10 mouse cellular contexts compared by ENCODE assay signal in genomic region chr13:59726139-59726867, GRCm38 (mm10). TPM values are rescaled to one million over a fixed set of nuclear protein-coding genes. Genes with fewer than 3 reads are reported as not detected.
DNase-seq lines count a peak whose midpoint lies in the region; ATAC-seq lines count a peak whose summit lies in the region.
"Had no signal": no experiment of that assay in that cellular context is flagged by ENCODE, and none has a peak within 500 bp of the region (broad histone marks: within the 10 kb centered on the region; RNA-seq: fewer than 3 reads in every experiment).

No protein-coding gene starts in this region.

- H3K9ac ChIP-seq in lung, embryonic 15.5 days, result no peak overlapping the region
- peak overlapping the region; percentile 16; the same call in 1 of the 2 replicates for H3K9ac ChIP-seq in forebrain, embryonic 15.5 days (replicated peaks)
- no peak overlapping the region for H3K9ac ChIP-seq in liver, embryonic 12.5 days
- H3K9ac ChIP-seq in stomach, embryonic 15.5 days, result no peak overlapping the region

- H3K4me3 ChIP-seq in lung, embryonic 15.5 days, result no peak overlapping the region; the same call in 1 of the 2 replicates
- H3K4me3 ChIP-seq in forebrain, embryonic 15.5 days, result 0 out of 2 replicates have a peak overlapping the region, but pooled peaks have one; percentile 2
- H3K4me3 ChIP-seq in liver, embryonic 12.5 days, result no peak overlapping the region
- no peak overlapping the region for H3K4me3 ChIP-seq in stomach, embryonic 15.5 days (replicated peaks)

- peaks cover 4% of the 10 kb centered on the region; the same call in 1 of the 2 replicates for H3K27me3 ChIP-seq in lung, embryonic 15.5 days
- no peaks in the 10 kb centered on the region for H3K27me3 ChIP-seq in forebrain, embryonic 15.5 days
- H3K27me3 ChIP-seq in liver, embryonic 12.5 days (replicated peaks), result peaks cover 53% of the 10 kb centered on the region
- H3K27me3 ChIP-seq in stomach, embryonic 15.5 days (replicated peaks), result no peaks in the 10 kb centered on the region; the same call in 1 of the 2 replicates

- peak overlapping the region; percentile 46 for H3K4me2 ChIP-seq in lung, embryonic 15.5 days
- peak overlapping the region; percentile 36 for H3K4me2 ChIP-seq in forebrain, embryonic 15.5 days (replicated peaks)
- peak overlapping the region; percentile 14 for H3K4me2 ChIP-seq in liver, embryonic 12.5 days
- peak overlapping the region; percentile 33 for H3K4me2 ChIP-seq in stomach, embryonic 15.5 days

- no peak overlapping the region for H3K27ac ChIP-seq in lung, embryonic 15.5 days
- H3K27ac ChIP-seq in forebrain, embryonic 15.5 days (replicated peaks), result no peak overlapping the region
- no peak overlapping the region for H3K27ac ChIP-seq in liver, embryonic 12.5 days
- H3K27ac ChIP-seq in stomach, embryonic 15.5 days, result no peak overlapping the region

- no peak for ATAC-seq in lung, embryonic 15.5 days (ENCODE audit: borderline replicate concordance, extremely low read depth, low FRiP score, low TSS enrichment)
- ATAC-seq in forebrain, embryonic 15.5 days (replicated peaks), result no peak
- ATAC-seq in liver, embryonic 12.5 days, result no peak
- ATAC-seq in stomach, embryonic 15.5 days (ENCODE audit: insufficient read depth, low FRiP score, low read depth), result no peak
- ATAC-seq in megakaryocyte-erythroid progenitor cell, adult 5-6 weeks (replicated peaks; ENCODE audit: low FRiP score, low TSS enrichment, poor library complexity, severe bottlenecking), result no peak

- no peaks in the 10 kb centered on the region for H3K9me3 ChIP-seq in lung, embryonic 15.5 days
- H3K9me3 ChIP-seq in forebrain, embryonic 15.5 days, result no peaks in the 10 kb centered on the region
- H3K9me3 ChIP-seq in liver, embryonic 12.5 days (replicated peaks), result no peaks in the 10 kb centered on the region
- H3K9me3 ChIP-seq in stomach, embryonic 15.5 days, result no peaks in the 10 kb centered on the region

- no peak for DNase-seq in lung, postnatal 14 days
- no peak for DNase-seq in cerebellum, adult 11-12 months
- DNase-seq in B cell, adult 2 months, result no peak
- DNase-seq: thymus, postnatal 25 days had no signal

- 31% methylated on average over 29 of the region's 29 CpGs for WGBS in lung, embryonic 15.5 days
- 32% methylated on average over 29 of the region's 29 CpGs for WGBS in forebrain, embryonic 15.5 days
- 25% methylated on average over 29 of the region's 29 CpGs for WGBS in liver, embryonic 12.5 days (ENCODE audit: insufficient replicate concordance)
- 26% methylated on average over 29 of the region's 29 CpGs for WGBS in stomach, embryonic 15.5 days

- H3K36me3 ChIP-seq in lung, embryonic 15.5 days, result no peaks in the 10 kb centered on the region
- H3K36me3 ChIP-seq in forebrain, embryonic 15.5 days, result no peaks in the 10 kb centered on the region
- H3K36me3 ChIP-seq in liver, embryonic 12.5 days, result no peaks in the 10 kb centered on the region
- H3K36me3 ChIP-seq in stomach, embryonic 15.5 days, result no peaks in the 10 kb centered on the region

- H3K4me1 ChIP-seq in lung, embryonic 15.5 days, result no peaks in the 10 kb centered on the region; the same call in 1 of the 2 replicates
- H3K4me1 ChIP-seq in forebrain, embryonic 15.5 days, result 0 out of 2 replicates have a peak, but pooled peaks cover 4% of the 10 kb centered on the region
- peaks cover 60% of the 10 kb centered on the region for H3K4me1 ChIP-seq in liver, embryonic 12.5 days
- 0 out of 2 replicates have a peak, but pooled peaks cover 3% of the 10 kb centered on the region for H3K4me1 ChIP-seq in stomach, embryonic 15.5 days

RNA-seq across cellular contexts. Expression of gene Spata31d1d, which starts 5.2 kb away (rescaled TPM):
- not detected in 2 replicates for polyA plus RNA-seq in lung, embryonic 15.5 days (2015; fragmentation: Nextera tagmentation; extraction: Ambion mirVana)
- not detected in 2 replicates for polyA plus RNA-seq in forebrain, embryonic 15.5 days (2015; fragmentation: Nextera tagmentation; extraction: Ambion mirVana)
- not detected in 2 replicates for polyA plus RNA-seq in liver, embryonic 12.5 days (2016; fragmentation: Nextera tagmentation; extraction: Ambion mirVana)
- polyA plus RNA-seq in stomach, embryonic 15.5 days (2015; fragmentation: Nextera tagmentation; extraction: Ambion mirVana), result not detected in 2 replicates
- total RNA-seq in megakaryocyte-erythroid progenitor cell, adult 5-6 weeks (2014; fragmentation: Nextera tagmentation), result not detected in 2 replicates
- 0.42 TPM in 1 of 2 replicates, not detected in the other for total RNA-seq in megakaryocyte-erythroid progenitor cell, adult 5-6 weeks (2017)
- total RNA-seq: neutrophil, adult 5-6 weeks had no signal

RNA-seq across cellular contexts. Expression of gene Spata31d1b, which starts 14.2 kb away (rescaled TPM):
- polyA plus RNA-seq in lung, embryonic 15.5 days (2015; fragmentation: Nextera tagmentation; extraction: Ambion mirVana), result not detected in 2 replicates
- polyA plus RNA-seq in forebrain, embryonic 15.5 days (2015; fragmentation: Nextera tagmentation; extraction: Ambion mirVana), result not detected in 2 replicates
- not detected in 2 replicates for polyA plus RNA-seq in liver, embryonic 12.5 days (2016; fragmentation: Nextera tagmentation; extraction: Ambion mirVana)
- not detected in 2 replicates for polyA plus RNA-seq in stomach, embryonic 15.5 days (2015; fragmentation: Nextera tagmentation; extraction: Ambion mirVana)
- total RNA-seq in megakaryocyte-erythroid progenitor cell, adult 5-6 weeks (2014; fragmentation: Nextera tagmentation), result not detected in 2 replicates
- total RNA-seq in megakaryocyte-erythroid progenitor cell, adult 5-6 weeks (2017), result not detected in 2 replicates
- total RNA-seq: neutrophil, adult 5-6 weeks had no signal

RNA-seq across cellular contexts. Expression of gene Spata31d1a, which starts 16.2 kb away (rescaled TPM):
- polyA plus RNA-seq in lung, embryonic 15.5 days (2015; fragmentation: Nextera tagmentation; extraction: Ambion mirVana), result not detected in 2 replicates
- polyA plus RNA-seq in forebrain, embryonic 15.5 days (2015; fragmentation: Nextera tagmentation; extraction: Ambion mirVana), result 0.15 and 0.29 TPM in 2 replicates
- polyA plus RNA-seq in liver, embryonic 12.5 days (2016; fragmentation: Nextera tagmentation; extraction: Ambion mirVana), result 0.05 TPM in 1 of 2 replicates, not detected in the other
- not detected in 2 replicates for polyA plus RNA-seq in stomach, embryonic 15.5 days (2015; fragmentation: Nextera tagmentation; extraction: Ambion mirVana)
- total RNA-seq in megakaryocyte-erythroid progenitor cell, adult 5-6 weeks (2014; fragmentation: Nextera tagmentation), result 0.28 TPM in 1 of 2 replicates, not detected in the other
- total RNA-seq in megakaryocyte-erythroid progenitor cell, adult 5-6 weeks (2017), result not detected in 2 replicates
- total RNA-seq: neutrophil, adult 5-6 weeks had no signal

RNA-seq across cellular contexts. Expression of gene 1700014D04Rik, which starts 20.2 kb away (rescaled TPM):
- not detected in 2 replicates for polyA plus RNA-seq in lung, embryonic 15.5 days (2015; fragmentation: Nextera tagmentation; extraction: Ambion mirVana)
- polyA plus RNA-seq in forebrain, embryonic 15.5 days (2015; fragmentation: Nextera tagmentation; extraction: Ambion mirVana), result 0.39 TPM in 1 of 2 replicates, not detected in the other
- not detected in 2 replicates for polyA plus RNA-seq in liver, embryonic 12.5 days (2016; fragmentation: Nextera tagmentation; extraction: Ambion mirVana)
- polyA plus RNA-seq in stomach, embryonic 15.5 days (2015; fragmentation: Nextera tagmentation; extraction: Ambion mirVana), result not detected in 2 replicates
- not detected in 2 replicates for total RNA-seq in megakaryocyte-erythroid progenitor cell, adult 5-6 weeks (2014; fragmentation: Nextera tagmentation)
- total RNA-seq in megakaryocyte-erythroid progenitor cell, adult 5-6 weeks (2017), result 0.19 and 0.38 TPM in 2 replicates

RNA-seq across cellular contexts. Expression of gene 4921517D22Rik, which starts 32.4 kb away (rescaled TPM):
- not detected in 2 replicates for polyA plus RNA-seq in lung, embryonic 15.5 days (2015; fragmentation: Nextera tagmentation; extraction: Ambion mirVana)
- not detected in 2 replicates for polyA plus RNA-seq in forebrain, embryonic 15.5 days (2015; fragmentation: Nextera tagmentation; extraction: Ambion mirVana)
- not detected in 2 replicates for polyA plus RNA-seq in liver, embryonic 12.5 days (2016; fragmentation: Nextera tagmentation; extraction: Ambion mirVana)
- not detected in 2 replicates for polyA plus RNA-seq in stomach, embryonic 15.5 days (2015; fragmentation: Nextera tagmentation; extraction: Ambion mirVana)
- not detected in 2 replicates for total RNA-seq in megakaryocyte-erythroid progenitor cell, adult 5-6 weeks (2014; fragmentation: Nextera tagmentation)
- total RNA-seq in megakaryocyte-erythroid progenitor cell, adult 5-6 weeks (2017), result not detected in 2 replicates
